Mouse (Mus musculus): ENCODE measurements at regions not wholly inside any gene's neighbourhood (a gene's known extent, or its start where the extent isn't known, plus 50 kb on each side); places are given as distances from the start of the nearest gene placed in this dataset.
"Not testable (repeated sequence)": the region's sequence is repeated elsewhere in the genome, so short reads cannot be mapped to it uniquely, and the experiment has no call there.

- no peaks in the 10 kb centered on the region for H3K4me1 ChIP-seq (ENCODE audit: control insufficient read depth, insufficient read depth, low read length)
- no peak overlapping the region for H3K27ac ChIP-seq (ENCODE audit: low read length)
- no peak overlapping the region for H3K9ac ChIP-seq (ENCODE audit: low read depth, low read length)
- no peaks in the 10 kb centered on the region for H3K36me3 ChIP-seq (ENCODE audit: control insufficient read depth, insufficient read depth, low read length)
- 83% methylated on average over 3 of the region's 3 CpGs for WGBS
- ATAC-seq = no peak
- H3K4me2 ChIP-seq (ENCODE audit: low read depth, low read length) = no peak overlapping the region
- no peaks in the 10 kb centered on the region for H3K9me3 ChIP-seq (ENCODE audit: control insufficient read depth, low read length)
- H3K4me3 ChIP-seq (ENCODE audit: low read length) = no peak overlapping the region
- no peaks in the 10 kb centered on the region for H3K27me3 ChIP-seq (replicated peaks; ENCODE audit: control insufficient read depth, insufficient read depth, low read length)
Observed at GRCm38 (mm10) chr13:25647711-25648429, 377.6 kb upstream of the Nrsn1 start.

DNA sequence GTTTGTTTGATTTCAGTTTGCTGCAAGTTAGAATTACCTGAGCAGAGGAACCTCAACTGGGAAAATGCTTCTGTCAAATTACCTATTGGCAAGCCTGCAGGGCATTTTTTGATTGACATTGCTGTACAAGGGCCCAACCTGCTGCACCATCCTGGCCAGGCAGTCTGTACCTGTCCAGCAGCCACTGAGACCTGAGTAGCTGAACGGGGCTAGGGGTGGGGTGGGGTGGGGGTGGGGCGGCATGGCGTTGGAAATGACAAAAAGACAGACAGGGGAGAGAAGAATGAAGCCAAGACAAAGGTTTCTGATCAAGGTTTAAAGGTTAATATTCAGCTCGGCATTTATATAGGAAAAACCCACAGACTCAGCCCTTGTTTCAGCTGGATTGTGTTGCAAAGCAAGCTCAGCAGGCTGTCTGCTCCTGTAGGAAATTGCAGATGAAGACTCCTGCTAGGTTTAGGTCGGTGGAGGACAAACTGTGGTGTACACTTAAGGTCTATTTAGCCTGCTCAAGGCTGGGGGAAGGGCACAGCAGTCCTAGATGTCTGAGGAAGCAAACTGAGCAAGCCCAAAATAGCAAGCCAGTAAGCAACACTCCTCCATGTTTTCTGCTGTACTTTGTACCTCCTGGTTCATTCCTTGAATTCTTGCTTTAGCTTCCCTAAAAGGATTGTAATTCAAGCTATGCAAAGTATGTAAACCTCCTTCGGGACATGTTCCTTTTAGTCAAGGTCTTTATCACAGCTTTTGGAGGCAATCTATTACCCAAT lies 369.4 kb upstream of the Nrsn1 start:
- Histone ChIP-seq H3K4me3 (ENCODE audit: low read length) (no peak overlapping the region), H3K4me2 (ENCODE audit: low read depth, low read length) (no peak overlapping the region), H3K9ac (ENCODE audit: low read depth, low read length) (no peak overlapping the region), H3K27ac (ENCODE audit: low read length) (no peak overlapping the region), H3K4me1 (ENCODE audit: control insufficient read depth, insufficient read depth, low read length) (no peaks in the 10 kb centered on the region), H3K36me3 (ENCODE audit: control insufficient read depth, insufficient read depth, low read length) (no peaks in the 10 kb centered on the region), H3K9me3 (ENCODE audit: control insufficient read depth, low read length) (no peaks in the 10 kb centered on the region), H3K27me3 (replicated peaks; ENCODE audit: control insufficient read depth, insufficient read depth, low read length) (no peaks in the 10 kb centered on the region)
- WGBS = 16% methylated on average over 6 of the region's 6 CpGs
- peak; percentile 36 for ATAC-seq

DNA sequence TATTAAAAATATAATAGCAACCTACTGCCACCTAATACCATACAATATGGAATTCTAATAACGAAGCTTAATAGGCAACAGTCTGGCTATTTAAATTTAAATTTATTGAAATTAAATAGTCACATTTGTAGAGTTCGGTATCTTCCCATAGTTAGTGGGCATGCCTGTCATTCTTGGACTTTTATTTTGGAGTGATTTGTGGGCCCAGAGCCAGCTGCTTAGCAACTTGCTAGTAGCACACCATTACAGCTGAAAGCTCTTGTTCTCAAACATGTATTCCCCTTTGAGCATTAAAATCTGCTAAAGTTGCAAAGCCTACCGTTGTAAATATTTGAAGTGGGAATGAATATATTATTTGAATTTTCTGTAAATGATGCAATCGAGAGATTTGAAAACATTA lies 359.2 kb upstream of the Nrsn1 start:
- Histone ChIP-seq H3K4me1 (ENCODE audit: control insufficient read depth, insufficient read depth, low read length) (no peaks in the 10 kb centered on the region), H3K9ac (ENCODE audit: low read depth, low read length) (no peak overlapping the region), H3K27me3 (replicated peaks; ENCODE audit: control insufficient read depth, insufficient read depth, low read length) (no peaks in the 10 kb centered on the region), H3K4me3 (ENCODE audit: low read length) (no peak overlapping the region), H3K27ac (ENCODE audit: low read length) (no peak overlapping the region), H3K9me3 (ENCODE audit: control insufficient read depth, low read length) (no peaks in the 10 kb centered on the region), H3K36me3 (ENCODE audit: control insufficient read depth, insufficient read depth, low read length) (no peaks in the 10 kb centered on the region), H3K4me2 (ENCODE audit: low read depth, low read length) (no peak overlapping the region)
- WGBS = 61% methylated on average over 4 of the region's 4 CpGs
- ATAC-seq = no peak

DNA sequence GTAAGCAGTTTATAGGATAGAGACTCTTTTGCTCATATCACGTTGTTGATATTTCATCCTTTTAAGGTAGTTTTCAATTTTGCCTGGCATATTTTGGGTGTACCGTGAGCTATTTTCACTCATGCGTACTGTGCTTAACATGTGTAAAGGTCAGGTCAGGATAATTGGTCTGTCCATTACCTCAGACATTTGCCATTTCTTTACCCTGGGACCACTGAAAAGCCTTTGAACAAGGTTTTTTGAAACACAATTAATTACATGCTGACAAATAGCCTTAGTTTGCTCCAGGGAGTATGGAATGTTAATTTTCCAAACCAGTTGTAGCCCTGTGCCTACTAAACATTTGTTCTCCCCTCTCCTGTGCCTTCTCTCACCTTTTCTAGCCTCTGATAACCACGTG lies 347.3 kb upstream of the Nrsn1 start:
- 57% methylated on average over 4 of the region's 4 CpGs for WGBS
- ATAC-seq = no peak
- H3K4me3 ChIP-seq (ENCODE audit: low read length) = no peak overlapping the region
- H3K27ac ChIP-seq (ENCODE audit: low read length) = no peak overlapping the region
- no peaks in the 10 kb centered on the region for H3K36me3 ChIP-seq (ENCODE audit: control insufficient read depth, insufficient read depth, low read length)
- H3K9ac ChIP-seq (ENCODE audit: low read depth, low read length) = no peak overlapping the region
- H3K4me1 ChIP-seq (ENCODE audit: control insufficient read depth, insufficient read depth, low read length) = no peaks in the 10 kb centered on the region
- H3K9me3 ChIP-seq (ENCODE audit: control insufficient read depth, low read length) = no peaks in the 10 kb centered on the region
- no peaks in the 10 kb centered on the region for H3K27me3 ChIP-seq (replicated peaks; ENCODE audit: control insufficient read depth, insufficient read depth, low read length)
- no peak overlapping the region for H3K4me2 ChIP-seq (ENCODE audit: low read depth, low read length)

DNA sequence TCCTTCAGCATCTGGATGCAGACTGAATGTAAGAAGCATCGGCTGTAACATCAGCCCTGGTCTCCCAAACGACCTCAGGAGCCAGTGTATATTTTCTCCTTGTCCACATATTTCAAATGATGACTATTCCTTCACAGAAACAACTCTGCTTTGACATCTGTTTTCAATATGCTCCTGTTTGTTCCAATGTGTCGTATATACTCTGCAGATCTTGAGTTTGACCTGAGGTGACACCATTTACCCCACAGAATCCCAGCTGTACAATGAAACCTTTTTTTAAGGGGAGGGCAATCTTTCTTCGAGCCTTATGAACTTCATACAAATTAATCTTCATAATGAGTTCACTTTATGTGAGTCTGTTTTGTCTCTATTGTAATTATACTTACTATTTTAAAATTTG lies 341.7 kb upstream of the Nrsn1 start:
- no peaks in the 10 kb centered on the region for H3K4me1 ChIP-seq (ENCODE audit: control insufficient read depth, insufficient read depth, low read length)
- WGBS = 46% methylated on average over 4 of the region's 4 CpGs
- H3K4me3 ChIP-seq (ENCODE audit: low read length) = no peak overlapping the region
- no peak overlapping the region for H3K9ac ChIP-seq (ENCODE audit: low read depth, low read length)
- no peaks in the 10 kb centered on the region for H3K27me3 ChIP-seq (replicated peaks; ENCODE audit: control insufficient read depth, insufficient read depth, low read length)
- no peaks in the 10 kb centered on the region for H3K36me3 ChIP-seq (ENCODE audit: control insufficient read depth, insufficient read depth, low read length)
- no peak for ATAC-seq
- no peak overlapping the region for H3K4me2 ChIP-seq (ENCODE audit: low read depth, low read length)
- no peak overlapping the region for H3K27ac ChIP-seq (ENCODE audit: low read length)
- H3K9me3 ChIP-seq (ENCODE audit: control insufficient read depth, low read length) = no peaks in the 10 kb centered on the region

DNA sequence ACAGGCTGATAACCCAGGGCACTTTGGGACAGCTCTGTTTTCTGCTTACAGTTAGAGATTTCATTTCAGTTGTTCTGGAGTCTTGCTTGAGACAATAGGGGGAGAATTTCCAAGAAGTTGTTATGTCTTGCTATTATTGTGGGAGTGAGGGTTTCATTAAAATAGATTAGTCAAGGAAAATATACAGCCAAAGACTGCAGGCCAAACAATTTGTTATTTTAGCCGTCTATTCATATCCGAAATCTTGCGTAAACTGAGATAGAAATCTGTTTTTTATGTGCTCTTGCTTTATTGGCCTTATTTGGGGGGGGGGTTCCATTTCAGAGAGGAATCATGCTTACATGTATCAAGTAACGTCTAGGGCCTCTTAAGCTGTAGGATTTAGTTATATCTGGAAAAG lies 339.3 kb upstream of the Nrsn1 start:
- no peak for ATAC-seq
- WGBS = 72% methylated on average over 4 of the region's 4 CpGs
- Histone ChIP-seq H3K4me3 (ENCODE audit: low read length) (no peak overlapping the region), H3K27ac (ENCODE audit: low read length) (no peak overlapping the region), H3K4me1 (ENCODE audit: control insufficient read depth, insufficient read depth, low read length) (no peaks in the 10 kb centered on the region), H3K9me3 (ENCODE audit: control insufficient read depth, low read length) (no peaks in the 10 kb centered on the region), H3K36me3 (ENCODE audit: control insufficient read depth, insufficient read depth, low read length) (no peaks in the 10 kb centered on the region), H3K4me2 (ENCODE audit: low read depth, low read length) (no peak overlapping the region), H3K9ac (ENCODE audit: low read depth, low read length) (no peak overlapping the region), H3K27me3 (replicated peaks; ENCODE audit: control insufficient read depth, insufficient read depth, low read length) (no peaks in the 10 kb centered on the region)

DNA sequence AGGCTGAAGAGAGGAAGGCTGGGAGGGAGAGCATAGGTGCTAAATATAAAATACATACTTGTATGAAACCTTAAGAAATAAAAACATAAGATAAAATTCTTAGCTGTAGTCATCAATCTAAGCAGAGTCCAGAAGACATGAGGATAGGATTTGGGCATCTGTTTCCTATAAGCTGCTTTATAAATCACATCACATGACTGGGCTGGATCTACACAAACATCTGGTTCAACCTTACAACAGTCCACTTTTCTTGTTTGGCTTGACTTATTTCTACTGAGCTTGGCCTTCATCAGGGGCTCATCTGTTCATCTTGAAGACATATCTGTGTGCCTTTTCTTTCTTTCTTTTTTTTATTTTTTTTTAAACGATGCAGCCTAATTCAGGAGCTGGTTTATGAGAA lies 338.9 kb upstream of the Nrsn1 start:
- H3K4me1 ChIP-seq (ENCODE audit: control insufficient read depth, insufficient read depth, low read length) = no peaks in the 10 kb centered on the region
- H3K4me3 ChIP-seq (ENCODE audit: low read length) = no peak overlapping the region
- ATAC-seq = no peak
- no peak overlapping the region for H3K4me2 ChIP-seq (ENCODE audit: low read depth, low read length)
- H3K36me3 ChIP-seq (ENCODE audit: control insufficient read depth, insufficient read depth, low read length) = no peaks in the 10 kb centered on the region
- H3K27me3 ChIP-seq (replicated peaks; ENCODE audit: control insufficient read depth, insufficient read depth, low read length) = no peaks in the 10 kb centered on the region
- H3K9me3 ChIP-seq (ENCODE audit: control insufficient read depth, low read length) = no peaks in the 10 kb centered on the region
- no peak overlapping the region for H3K27ac ChIP-seq (ENCODE audit: low read length)
- WGBS = 53% methylated on average over 1 of the region's 1 CpGs
- no peak overlapping the region for H3K9ac ChIP-seq (ENCODE audit: low read depth, low read length)

- not testable (repeated sequence) for H3K27me3 ChIP-seq (replicated peaks; ENCODE audit: control insufficient read depth, insufficient read depth, low read length); H3K4me3 ChIP-seq (ENCODE audit: low read length); H3K27ac ChIP-seq (ENCODE audit: low read length); H3K4me1 ChIP-seq (ENCODE audit: control insufficient read depth, insufficient read depth, low read length); ATAC-seq; H3K9ac ChIP-seq (ENCODE audit: low read depth, low read length); H3K36me3 ChIP-seq (ENCODE audit: control insufficient read depth, insufficient read depth, low read length); H3K9me3 ChIP-seq (ENCODE audit: control insufficient read depth, low read length); H3K4me2 ChIP-seq (ENCODE audit: low read depth, low read length)
Observed at GRCm38 (mm10) chr13:25601351-25601750, 331.0 kb upstream of the Nrsn1 start.

GRCm38 (mm10) chr13:25594629-25595028 lies 324.3 kb upstream of the Nrsn1 start:
- no peaks in the 10 kb centered on the region for H3K9me3 ChIP-seq (ENCODE audit: control insufficient read depth, low read length)
- no peaks in the 10 kb centered on the region for H3K36me3 ChIP-seq (ENCODE audit: control insufficient read depth, insufficient read depth, low read length)
- ATAC-seq = no peak
- no peak overlapping the region for H3K27ac ChIP-seq (ENCODE audit: low read length)
- no peak overlapping the region for H3K4me2 ChIP-seq (ENCODE audit: low read depth, low read length)
- no peak overlapping the region for H3K9ac ChIP-seq (ENCODE audit: low read depth, low read length)
- H3K4me3 ChIP-seq (ENCODE audit: low read length) = no peak overlapping the region
- 56% methylated on average over 3 of the region's 3 CpGs for WGBS
- no peaks in the 10 kb centered on the region for H3K4me1 ChIP-seq (ENCODE audit: control insufficient read depth, insufficient read depth, low read length)
- no peaks in the 10 kb centered on the region for H3K27me3 ChIP-seq (replicated peaks; ENCODE audit: control insufficient read depth, insufficient read depth, low read length)
